In genomic region chr4:29661140-29662108, GRCm38 (mm10) we compare ENCODE assay signal across 26 mouse cellular contexts.
A peak's percentile ranks its signal among the peaks of the same experiment; 100 is the strongest.
DNase-seq lines count a peak whose midpoint lies in the region; ATAC-seq and TF ChIP-seq lines count a peak whose summit lies in the region.
"Had no signal": no experiment of that assay in that cellular context is flagged by ENCODE, and none has a peak within 500 bp of the region (broad histone marks: within the 10 kb centered on the region; RNA-seq: fewer than 3 reads in every experiment).

No protein-coding gene starts in this region.

- H3K9me3 ChIP-seq in midbrain, embryonic 11.5 days (ENCODE audit: control insufficient read depth, low read length): no peaks in the 10 kb centered on the region
- no peaks in the 10 kb centered on the region for H3K9me3 ChIP-seq in midbrain, embryonic 13.5 days
- H3K9me3 ChIP-seq in stomach, embryonic 14.5 days (ENCODE audit: control insufficient read depth, low read depth, low read length): no peaks in the 10 kb centered on the region
- no peaks in the 10 kb centered on the region for H3K9me3 ChIP-seq in stomach, postnatal 0 days (ENCODE audit: control insufficient read depth, low read length)
- no peaks in the 10 kb centered on the region for H3K9me3 ChIP-seq in intestine, embryonic 16.5 days (ENCODE audit: control insufficient read depth, low read length)
- H3K9me3 ChIP-seq: embryonic facial prominence, embryonic 12.5 days; embryonic facial prominence, embryonic 15.5 days; heart, embryonic 10.5 days; heart, embryonic 13.5 days had no signal

- no peak overlapping the region for H3K4me3 ChIP-seq in midbrain, embryonic 11.5 days (ENCODE audit: low read depth, low read length)
- no peak overlapping the region for H3K4me3 ChIP-seq in midbrain, embryonic 13.5 days (replicated peaks)
- no peak overlapping the region for H3K4me3 ChIP-seq in stomach, embryonic 14.5 days (ENCODE audit: low read depth, low read length)
- no peak overlapping the region for H3K4me3 ChIP-seq in stomach, postnatal 0 days (ENCODE audit: low read depth, low read length)
- H3K4me3 ChIP-seq in intestine, embryonic 16.5 days (ENCODE audit: low read length): no peak overlapping the region
- H3K4me3 ChIP-seq: embryonic facial prominence, embryonic 12.5 days; embryonic facial prominence, embryonic 15.5 days; heart, adult 2 months; heart, embryonic 10.5 days; heart, embryonic 13.5 days had no signal

- TF ChIP-seq CTCF in stomach, postnatal 0 days (IDR thresholded peaks at IDR 0.05; ENCODE audit: low read depth): no peak

- no peak overlapping the region for H3K9ac ChIP-seq in midbrain, embryonic 11.5 days (ENCODE audit: low read length)
- H3K9ac ChIP-seq in midbrain, embryonic 13.5 days (replicated peaks): no peak overlapping the region
- H3K9ac ChIP-seq in stomach, embryonic 14.5 days (replicated peaks; ENCODE audit: low read depth, low read length): no peak overlapping the region
- H3K9ac ChIP-seq in stomach, postnatal 0 days (ENCODE audit: low read length): no peak overlapping the region
- H3K9ac ChIP-seq in intestine, embryonic 16.5 days (ENCODE audit: low read depth, low read length): no peak overlapping the region
- H3K9ac ChIP-seq: embryonic facial prominence, embryonic 12.5 days; embryonic facial prominence, embryonic 15.5 days; heart, embryonic 13.5 days; hindbrain, embryonic 14.5 days had no signal

- no peak for DNase-seq in midbrain, embryonic 11.5 days (ENCODE audit: low spot score, missing footprints)
- no peak for DNase-seq in stomach, postnatal 0 days (ENCODE audit: low spot score)
- DNase-seq in adrenal gland, adult 18-20 months (ENCODE audit: low spot score in 2 of 2): no peak
- DNase-seq: adrenal gland, adult 8-10 months; adrenal gland, postnatal 36 days; cerebellum, adult 11 months; cerebellum, adult 2 months; cerebellum, adult 9-11 months; cerebellum, postnatal 25 days; gastrocnemius, postnatal 10 days; gastrocnemius, postnatal 36 days; heart, adult 2 months; heart, postnatal 14 days; heart, postnatal 4 days had no signal

- H3K27me3 ChIP-seq in midbrain, embryonic 11.5 days (ENCODE audit: control insufficient read depth, insufficient read depth, low read length): no peaks in the 10 kb centered on the region
- H3K27me3 ChIP-seq in midbrain, embryonic 13.5 days: no peaks in the 10 kb centered on the region
- no peaks in the 10 kb centered on the region for H3K27me3 ChIP-seq in stomach, embryonic 14.5 days (ENCODE audit: control insufficient read depth, insufficient read depth, low read length)
- no peaks in the 10 kb centered on the region for H3K27me3 ChIP-seq in stomach, postnatal 0 days (ENCODE audit: control insufficient read depth, insufficient read depth, low read length)
- H3K27me3 ChIP-seq in intestine, embryonic 16.5 days (replicated peaks; ENCODE audit: control insufficient read depth, insufficient read depth, low read length): no peaks in the 10 kb centered on the region
- H3K27me3 ChIP-seq: embryonic facial prominence, embryonic 12.5 days; embryonic facial prominence, embryonic 15.5 days; heart, embryonic 13.5 days had no signal

- WGBS in midbrain, embryonic 11.5 days: 40% methylated on average over 6 of the region's 6 CpGs
- 23% methylated on average over 6 of the region's 6 CpGs for WGBS in midbrain, embryonic 13.5 days
- WGBS in stomach, embryonic 14.5 days: 46% methylated on average over 6 of the region's 6 CpGs
- 41% methylated on average over 6 of the region's 6 CpGs for WGBS in stomach, postnatal 0 days
- 42% methylated on average over 6 of the region's 6 CpGs for WGBS in intestine, embryonic 16.5 days

- H3K36me3 ChIP-seq in midbrain, embryonic 11.5 days (ENCODE audit: control insufficient read depth, insufficient read depth, low read length): no peaks in the 10 kb centered on the region
- no peaks in the 10 kb centered on the region for H3K36me3 ChIP-seq in midbrain, embryonic 13.5 days
- no peaks in the 10 kb centered on the region for H3K36me3 ChIP-seq in stomach, embryonic 14.5 days (ENCODE audit: control insufficient read depth, insufficient read depth, low read length)
- H3K36me3 ChIP-seq in stomach, postnatal 0 days (ENCODE audit: control insufficient read depth, insufficient read depth, low read length): no peaks in the 10 kb centered on the region
- no peaks in the 10 kb centered on the region for H3K36me3 ChIP-seq in intestine, embryonic 16.5 days (ENCODE audit: control insufficient read depth, insufficient read depth, low read length)
- H3K36me3 ChIP-seq: embryonic facial prominence, embryonic 12.5 days; embryonic facial prominence, embryonic 15.5 days; heart, embryonic 10.5 days; heart, embryonic 13.5 days had no signal

- no peak for TF ChIP-seq EP300 in stomach, postnatal 0 days (optimal IDR thresholded peaks at IDR 0.05)

- no peak overlapping the region for H3K4me2 ChIP-seq in midbrain, embryonic 11.5 days
- H3K4me2 ChIP-seq in midbrain, embryonic 13.5 days (replicated peaks): no peak overlapping the region
- no peak overlapping the region for H3K4me2 ChIP-seq in stomach, embryonic 14.5 days (replicated peaks; ENCODE audit: low read depth, low read length)
- no peak overlapping the region for H3K4me2 ChIP-seq in stomach, postnatal 0 days (replicated peaks; ENCODE audit: low read depth)
- no peak overlapping the region for H3K4me2 ChIP-seq in intestine, embryonic 16.5 days (ENCODE audit: low read depth, low read length)
- H3K4me2 ChIP-seq: embryonic facial prominence, embryonic 12.5 days; embryonic facial prominence, embryonic 15.5 days; heart, embryonic 13.5 days; hindbrain, embryonic 14.5 days had no signal

- no peak overlapping the region for H3K27ac ChIP-seq in midbrain, embryonic 11.5 days (ENCODE audit: low read depth, low read length)
- H3K27ac ChIP-seq in midbrain, embryonic 13.5 days: no peak overlapping the region
- H3K27ac ChIP-seq in stomach, embryonic 14.5 days (ENCODE audit: low read length): no peak overlapping the region
- no peak overlapping the region for H3K27ac ChIP-seq in stomach, postnatal 0 days (replicated peaks)
- no peak overlapping the region for H3K27ac ChIP-seq in intestine, embryonic 16.5 days (ENCODE audit: low read length)
- H3K27ac ChIP-seq: embryonic facial prominence, embryonic 12.5 days; embryonic facial prominence, embryonic 15.5 days; heart, adult 2 months; heart, embryonic 10.5 days; heart, embryonic 13.5 days; hindbrain, embryonic 14.5 days; hindbrain, postnatal 0 days had no signal

- H3K4me1 ChIP-seq in midbrain, embryonic 11.5 days (ENCODE audit: control insufficient read depth, insufficient read depth, low read length): no peaks in the 10 kb centered on the region
- no peaks in the 10 kb centered on the region; the same call in 1 of the 2 replicates for H3K4me1 ChIP-seq in midbrain, embryonic 13.5 days (replicated peaks)
- no peaks in the 10 kb centered on the region for H3K4me1 ChIP-seq in stomach, embryonic 14.5 days (ENCODE audit: control insufficient read depth, insufficient read depth, low read length)
- no peaks in the 10 kb centered on the region for H3K4me1 ChIP-seq in stomach, postnatal 0 days (replicated peaks; ENCODE audit: control insufficient read depth, insufficient read depth)
- no peaks in the 10 kb centered on the region for H3K4me1 ChIP-seq in intestine, embryonic 16.5 days (ENCODE audit: control insufficient read depth, insufficient read depth, low read length)
- H3K4me1 ChIP-seq: embryonic facial prominence, embryonic 12.5 days; embryonic facial prominence, embryonic 15.5 days; heart, embryonic 10.5 days had no signal

- peak; percentile 69; the same call in 1 of the 2 replicates for ATAC-seq in midbrain, embryonic 11.5 days (ENCODE audit: low FRiP score)
- ATAC-seq in midbrain, embryonic 13.5 days: no peak
- ATAC-seq in stomach, embryonic 14.5 days (ENCODE audit: insufficient number of reproducible peaks, insufficient read depth, low FRiP score, low read depth): peak; percentile 91
- ATAC-seq in stomach, postnatal 0 days (ENCODE audit: low FRiP score, low TSS enrichment): no peak
- peak; percentile 80 for ATAC-seq in intestine, embryonic 16.5 days
- ATAC-seq in frontal cortex, adult (ENCODE audit: low TSS enrichment): no peak
- ATAC-seq: CD4-positive, CD25-positive, alpha-beta regulatory T cell, adult 4 months; forebrain, embryonic 14.5 days; hindbrain, postnatal 0 days had no signal

Comparison
In these comparisons a context has a peak if more than half of its experiments do, and no peak if none do; other contexts are left out.
1. ATAC-seq: peak in midbrain, embryonic 11.5 days (single experiment), stomach, embryonic 14.5 days (single experiment) and intestine, embryonic 16.5 days (single experiment); none in midbrain, embryonic 13.5 days (single experiment), stomach, postnatal 0 days (single experiment) and frontal cortex, adult (single experiment).